Mouse (Mus musculus) gastrocnemius, postnatal 25 days (tissue): ENCODE data around the gene Git1. TPM values are rescaled to one million over a fixed set of nuclear protein-coding genes. Genes with fewer than 3 reads are reported as not detected.

ENCODE experiments used
- DNase-seq: peaks from one replicate; pipeline ENCODE4 v3.0.0; 2022
- long read RNA-seq, 2 experiments: library from polyadenylated mRNA; stranded (forward); transcript quantifications; one replicate each; pipeline ENCODE4 v2.0.0; 2021
- total RNA-seq, 2 experiments: library from RNA; stranded (reverse); gene quantifications; 1 replicate in 1 of 2; 2 replicates in 1 of 2; pipeline ENCODE4 v1.2.3; 2021

Gene Git1
- total RNA-seq: 10 to 100 TPM; 24.1 to 24.6 TPM
- long read RNA-seq, experiment 1, transcript Git1-202 (19 exons, 3,476 nt): major isoform, 5 of 10 reads
- long read RNA-seq, experiment 1, partial matches to known transcripts: 0 of 10 reads
- long read RNA-seq, experiment 1, other reads (novel, unspliced or antisense): 5 of 10 reads
- long read RNA-seq, experiment 2, transcript Git1-202 (19 exons, 3,476 nt): major isoform, 14 of 18 reads
- long read RNA-seq, experiment 2, partial matches to known transcripts: 4 of 18 reads
- long read RNA-seq, experiment 2, other reads (novel, unspliced or antisense): 0 of 18 reads

GRCm38 (mm10) chr11:77493512-77494343 lies at the start of gene Git1:
TSS of gene Git1 (plus strand) at chr11:77493562.
- peak; percentile 60 for DNase-seq

GRCm38 (mm10) chr11:77444939-77445338 lies 48.4 kb upstream of the Git1 start:
- DNase-seq: peak; percentile 47

DNA sequence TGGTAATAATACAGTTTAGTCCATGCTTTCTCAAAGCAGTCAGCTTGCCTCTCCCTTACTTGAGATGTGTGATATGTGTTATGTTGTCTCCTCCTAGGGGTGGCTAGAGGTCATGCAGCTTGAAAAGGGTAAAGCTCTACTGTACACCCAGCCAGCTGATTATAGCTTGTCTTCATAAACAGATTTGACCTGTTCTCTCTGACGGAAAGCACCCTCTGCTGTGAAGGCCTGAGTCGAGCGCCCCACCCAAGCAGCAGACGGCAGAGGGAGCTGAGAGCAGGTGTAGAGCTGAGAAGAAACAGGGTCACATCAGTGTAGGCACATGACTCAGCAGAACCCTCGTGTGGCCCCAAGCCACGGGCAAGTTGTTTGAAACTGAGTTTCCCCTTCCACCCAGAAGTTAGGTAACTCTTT lies 46.7 kb upstream of the Git1 start:
- DNase-seq: peak; percentile 85

GRCm38 (mm10) chr11:77449224-77449623 lies 44.1 kb upstream of the Git1 start:
- DNase-seq: no peak

- DNase-seq: peak; percentile 45
These were observed 41.7 kb upstream of the Git1 start for GRCm38 (mm10) chr11:77451670-77452069.

GRCm38 (mm10) chr11:77453388-77453787 lies 40.0 kb upstream of the Git1 start:
- DNase-seq: no peak

GRCm38 (mm10) chr11:77455770-77456510 lies 37.4 kb upstream of the Git1 start:
- no peak for DNase-seq

- peak; percentile 50 for DNase-seq
These were observed 36.5 kb upstream of the Git1 start for GRCm38 (mm10) chr11:77456866-77457265.

DNA sequence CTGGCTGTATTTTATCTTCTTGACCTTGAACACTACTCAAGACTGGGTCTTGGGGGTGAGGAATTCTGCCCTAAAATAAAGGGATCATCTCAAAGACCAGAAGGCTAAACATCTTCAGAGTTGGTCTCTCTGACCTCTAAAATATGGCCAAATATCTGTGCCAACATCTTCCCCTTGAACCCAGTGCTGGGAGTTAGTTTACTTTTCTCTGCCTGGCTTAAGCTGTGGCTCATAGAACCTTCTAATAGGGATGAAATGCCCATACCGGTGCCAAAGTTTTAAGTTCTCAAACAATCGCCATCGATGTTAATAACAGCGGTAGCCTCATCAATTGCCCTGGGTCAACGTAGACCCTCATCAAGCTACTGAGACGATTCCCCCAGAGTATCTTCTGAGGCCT lies 31.5 kb upstream of the Git1 start:
- DNase-seq: no peak

DNA sequence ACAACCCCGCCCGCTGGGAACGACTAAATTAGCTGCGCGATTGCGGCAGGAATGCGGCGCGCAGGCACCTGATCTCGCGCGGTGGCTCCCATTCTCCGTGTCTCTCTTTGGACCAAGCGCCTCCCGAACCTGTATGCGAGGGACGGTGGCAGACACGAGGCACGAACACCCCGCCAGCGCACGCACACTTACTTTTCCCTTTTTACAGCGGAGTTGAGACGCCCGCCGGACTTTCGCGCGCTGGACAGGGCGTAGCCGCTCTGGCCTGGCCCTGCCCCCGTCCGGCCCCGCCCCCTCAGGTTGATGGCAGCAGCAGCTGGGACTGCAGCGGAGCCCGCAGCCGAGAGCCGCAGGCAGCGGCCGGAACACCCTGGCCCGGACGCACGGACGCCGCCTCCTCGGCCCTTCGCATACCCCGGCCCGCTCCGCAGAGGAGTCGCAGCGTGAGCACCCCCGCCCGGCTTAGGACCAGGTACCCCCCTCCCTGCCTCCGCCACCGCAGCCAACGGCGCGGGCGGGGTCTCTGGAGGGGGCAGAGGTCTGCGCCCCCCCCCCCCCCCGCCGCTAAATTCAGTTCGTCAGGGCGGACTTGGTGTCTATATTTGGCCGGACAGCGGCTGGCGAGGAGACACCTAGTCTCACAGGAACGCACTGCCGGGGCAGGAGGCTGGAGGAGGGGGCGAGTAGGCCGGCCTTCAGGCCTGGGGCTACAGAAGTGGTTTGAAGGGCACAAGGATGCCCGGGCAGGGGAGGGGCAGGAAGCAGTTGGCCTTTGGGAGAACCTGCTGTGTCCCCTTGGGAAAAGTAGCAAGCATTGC lies 30.9 kb upstream of the Git1 start, which contains the start of gene Coro6:
TSS of gene Coro6 (plus strand) at position 129 of the 818 bp plus-strand sequence.
- DNase-seq: peak; percentile 89

- DNase-seq: no peak
These were observed 30.3 kb upstream of the Git1 start for GRCm38 (mm10) chr11:77463101-77463445.

- no peak for DNase-seq
These were observed 29.6 kb upstream of the Git1 start for GRCm38 (mm10) chr11:77463786-77464185.

DNA sequence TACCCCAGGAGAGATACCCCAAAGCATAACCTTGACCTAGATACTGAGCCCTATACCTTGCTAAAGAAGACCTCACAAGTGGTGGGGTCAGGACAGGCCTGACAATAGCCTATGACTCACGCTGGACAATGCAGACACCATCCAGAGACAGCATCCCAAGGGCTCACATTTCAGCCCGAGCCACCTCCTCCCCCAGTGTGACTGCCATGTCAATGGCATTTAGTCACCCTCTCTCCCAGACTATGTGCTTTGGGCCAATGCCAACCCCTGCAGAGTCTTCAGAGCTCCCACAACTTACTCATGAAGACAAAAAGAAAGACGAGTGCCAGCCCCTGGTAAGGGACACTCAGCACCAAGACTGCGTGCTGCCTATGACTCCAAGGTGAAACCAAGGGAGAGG lies 28.7 kb upstream of the Git1 start:
- no peak for DNase-seq

DNA sequence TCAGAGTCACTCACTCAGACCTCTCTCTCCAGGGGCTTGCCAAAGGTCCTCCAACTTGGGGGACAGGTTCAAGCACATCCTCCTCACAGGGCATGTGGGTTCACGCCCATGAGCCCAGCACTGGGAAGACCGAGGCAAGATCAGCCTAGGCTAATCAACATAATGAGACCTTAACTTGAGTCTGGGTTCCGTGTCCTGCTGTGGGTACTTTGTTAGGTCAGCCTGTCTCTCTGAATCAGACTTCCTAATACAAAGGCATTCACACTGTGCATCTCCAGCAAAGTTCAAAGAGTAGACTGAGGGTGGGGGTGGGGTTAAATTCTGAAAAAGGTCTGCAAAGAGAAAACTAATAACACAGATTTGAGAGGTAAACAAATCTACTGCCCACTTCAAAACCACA lies 28.3 kb upstream of the Git1 start:
- DNase-seq: no peak

DNA sequence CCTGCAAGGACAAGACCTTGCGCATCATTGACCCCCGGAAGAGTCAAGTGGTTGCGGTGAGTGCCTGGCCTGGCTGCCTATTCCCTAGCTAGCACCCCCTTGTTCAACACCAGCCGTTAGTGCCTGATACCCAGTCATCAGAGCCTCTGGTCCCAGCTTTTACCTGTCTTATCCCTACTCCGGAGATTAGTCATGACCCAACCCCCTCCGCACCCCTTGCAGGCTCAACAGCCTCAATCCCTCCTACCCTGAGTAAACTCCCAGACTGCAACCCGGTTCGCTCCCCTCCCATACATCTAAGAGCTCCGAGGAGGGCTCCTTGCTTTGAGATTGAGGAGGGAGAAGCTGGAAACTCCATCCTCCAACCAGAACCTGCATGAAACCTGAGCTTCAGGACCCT lies 26.8 kb upstream of the Git1 start:
- DNase-seq: no peak

GRCm38 (mm10) chr11:77467157-77467556 lies 26.2 kb upstream of the Git1 start:
- peak; percentile 73 for DNase-seq

DNA sequence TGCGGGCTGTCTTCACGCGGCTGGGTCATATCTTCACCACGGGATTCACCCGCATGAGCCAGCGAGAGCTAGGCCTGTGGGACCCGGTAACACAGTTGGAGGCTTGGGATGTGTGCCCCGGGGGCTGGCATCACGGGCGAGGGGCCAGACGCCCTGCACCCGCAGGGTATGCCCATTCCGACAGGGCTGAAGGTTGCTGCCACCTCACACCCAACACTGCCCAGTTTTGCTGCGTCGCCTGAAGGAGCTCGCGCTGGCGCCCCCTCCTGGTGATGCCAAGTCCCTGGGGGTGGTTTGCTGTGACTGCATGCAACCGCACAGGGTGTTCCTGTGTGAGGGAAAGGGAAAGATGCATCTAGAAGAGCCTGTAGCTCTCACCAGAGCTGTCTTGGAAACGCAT lies 25.6 kb upstream of the Git1 start:
- peak; percentile 60 for DNase-seq

DNA sequence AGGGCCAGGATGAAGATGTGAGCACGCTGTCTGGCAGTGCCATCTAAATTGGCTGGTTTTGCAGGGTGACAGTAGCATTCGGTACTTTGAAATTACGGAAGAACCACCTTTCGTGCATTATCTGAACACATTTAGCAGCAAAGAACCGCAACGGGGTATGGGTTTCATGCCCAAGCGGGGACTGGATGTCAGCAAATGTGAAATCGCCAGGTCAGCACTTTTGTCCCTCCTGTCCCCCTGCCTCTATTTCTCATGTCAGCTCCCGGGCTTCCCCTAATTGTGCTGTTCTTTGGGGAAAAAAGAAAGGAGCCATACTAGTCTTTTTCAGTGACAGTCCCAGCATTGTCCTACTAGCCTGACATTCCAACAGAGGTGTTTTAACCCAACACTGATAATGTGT lies 25.0 kb upstream of the Git1 start:
- DNase-seq: no peak

DNA sequence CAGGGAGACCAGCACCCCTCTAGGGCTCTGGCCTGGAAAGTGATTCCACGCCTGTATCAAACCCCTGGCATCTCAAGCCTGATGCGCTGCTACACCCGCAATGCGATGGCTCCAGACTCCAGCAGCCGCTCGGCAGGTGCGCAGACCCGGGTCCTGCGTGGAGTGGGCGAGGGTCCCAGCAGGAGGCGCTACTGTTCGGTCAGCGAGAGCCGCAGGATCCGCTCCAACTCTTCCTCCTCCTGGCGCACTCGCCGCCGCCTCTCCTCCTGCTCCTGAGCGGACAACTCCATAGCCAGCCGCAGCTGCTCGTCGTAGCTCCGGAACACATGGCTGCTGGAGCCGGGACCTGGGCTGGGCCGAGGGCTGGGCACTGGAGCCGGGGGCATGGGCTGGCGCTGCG lies 22.0 kb upstream of the Git1 start:
- DNase-seq: no peak

- DNase-seq: no peak
These were observed 20.6 kb upstream of the Git1 start for GRCm38 (mm10) chr11:77472775-77473174.

- no peak for DNase-seq
These were observed 17.1 kb upstream of the Git1 start for GRCm38 (mm10) chr11:77476216-77476615.

GRCm38 (mm10) chr11:77476895-77477294 lies 16.5 kb upstream of the Git1 start:
- DNase-seq: no peak
